Mouse (Mus musculus) heart, postnatal 0 days (tissue): ENCODE measurements at regions not wholly inside any gene's neighbourhood (a gene's known extent, or its start where the extent isn't known, plus 50 kb on each side); places are given as distances from the start of the nearest gene placed in this dataset.

Experiments used
- CTCF ChIP-seq: IDR thresholded peaks from 2 replicates; pipeline ENCODE4 v1.5.1; 2016; ENCODE audit warnings: antibody characterized with exemption, control low read depth, low read depth
- EP300 ChIP-seq: IDR thresholded peaks from 2 replicates; pipeline ENCODE4 v1.6.1; 2016; ENCODE audit warnings: antibody characterized with exemption, low read depth

- TF ChIP-seq CTCF (no peak), EP300 (no peak)
These were observed 190.3 kb upstream of the Klf14 start for GRCm38 (mm10) chr6:31149164-31149563.
